Mouse (Mus musculus) kidney, adult 8-10 months (tissue): ENCODE data around the gene Usf1.
A peak's percentile ranks its signal among the peaks of the same experiment; 100 is the strongest.

Experiments used
- DNase-seq, 2 experiments: peaks; one replicate each; pipeline ENCODE4 v3.0.0; 2022

Usf1 gene

GRCm38 (mm10) chr1:171457568-171457967 is 46.5 kb downstream of the Usf1 start:
- no peak for DNase-seq

GRCm38 (mm10) chr1:171459791-171460190 is 48.7 kb downstream of the Usf1 start:
- peak in 1 of 2 experiments; percentile 43 for DNase-seq

- DNase-seq: no peak
Observed at GRCm38 (mm10) chr1:171460551-171461503, 49.7 kb downstream of the Usf1 start.

GRCm38 (mm10) chr1:171463133-171463532 is 52.0 kb downstream of the Usf1 start:
- DNase-seq: no peak

GRCm38 (mm10) chr1:171465749-171466412 is 54.8 kb downstream of the Usf1 start:
- no peak for DNase-seq

GRCm38 (mm10) chr1:171466565-171466964 is 55.5 kb downstream of the Usf1 start:
- no peak for DNase-seq
